Mouse (Mus musculus) lung, postnatal 25 days (tissue): ENCODE data around the gene Olr1.

Source experiments
- DNase-seq: peaks from one replicate; pipeline ENCODE4 v3.0.0; 2022; ENCODE audit warnings: low spot score

Gene Olr1

DNA sequence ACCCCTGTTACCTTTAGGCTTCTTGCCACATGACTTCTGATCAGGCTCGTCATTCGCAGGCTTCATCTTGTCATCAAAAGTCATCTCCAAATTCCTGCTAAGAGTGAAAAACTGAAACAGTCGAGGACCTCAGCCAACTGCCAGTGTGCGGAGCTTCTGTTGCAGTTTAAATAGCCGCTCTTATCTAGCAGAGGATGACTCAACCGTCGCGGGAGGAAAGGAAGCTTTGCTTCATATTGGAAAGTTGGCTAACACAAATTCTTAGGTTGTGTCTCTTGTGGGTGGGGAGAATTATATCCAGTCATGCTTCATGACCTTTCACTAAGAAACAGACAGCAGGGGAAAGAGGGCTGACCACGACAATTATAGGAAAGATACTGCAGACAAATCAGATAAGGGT is at the start of gene Olr1:
Olr1 (minus strand) TSS at position 142 of the 400 bp plus-strand sequence.
- DNase-seq: peak; percentile 19

DNA sequence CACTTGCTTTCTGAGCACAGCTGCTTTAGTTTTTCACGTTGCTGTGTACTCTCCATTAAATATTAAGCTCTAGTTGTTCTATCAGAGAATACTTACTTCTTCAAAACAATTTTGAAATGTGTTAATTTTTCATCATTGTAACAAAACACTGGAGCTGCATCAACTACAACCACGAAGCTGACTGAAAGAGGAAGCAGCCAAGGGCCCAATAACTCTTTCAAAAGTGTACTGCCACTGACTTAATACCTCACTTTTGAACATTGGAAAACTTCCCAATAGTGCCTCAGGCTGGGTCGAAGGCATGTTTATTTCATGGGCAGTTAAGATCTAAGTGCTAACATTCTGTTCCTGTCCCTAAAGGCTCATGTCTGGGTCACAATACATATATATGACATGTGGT is 41.0 kb upstream of the Olr1 start:
- DNase-seq: no peak

DNA sequence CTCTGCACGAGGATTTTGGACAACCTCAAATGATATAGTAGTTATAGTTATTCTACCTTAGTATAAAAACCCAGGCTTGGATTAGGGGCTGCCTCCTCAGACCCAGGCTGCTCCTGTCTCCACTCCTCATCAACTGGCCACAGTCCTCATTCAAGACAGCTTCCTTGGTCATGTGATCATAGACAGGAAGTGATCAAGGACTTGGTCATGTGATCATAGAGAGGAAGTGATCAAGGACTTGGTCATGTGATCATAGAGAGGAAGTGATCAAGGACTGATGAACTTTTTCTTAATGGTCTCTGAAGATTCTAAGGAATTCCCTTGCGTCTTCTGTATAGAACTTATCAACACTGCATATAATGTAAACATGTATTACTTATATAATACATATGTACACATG is 40.3 kb upstream of the Olr1 start:
- DNase-seq: no peak

DNA sequence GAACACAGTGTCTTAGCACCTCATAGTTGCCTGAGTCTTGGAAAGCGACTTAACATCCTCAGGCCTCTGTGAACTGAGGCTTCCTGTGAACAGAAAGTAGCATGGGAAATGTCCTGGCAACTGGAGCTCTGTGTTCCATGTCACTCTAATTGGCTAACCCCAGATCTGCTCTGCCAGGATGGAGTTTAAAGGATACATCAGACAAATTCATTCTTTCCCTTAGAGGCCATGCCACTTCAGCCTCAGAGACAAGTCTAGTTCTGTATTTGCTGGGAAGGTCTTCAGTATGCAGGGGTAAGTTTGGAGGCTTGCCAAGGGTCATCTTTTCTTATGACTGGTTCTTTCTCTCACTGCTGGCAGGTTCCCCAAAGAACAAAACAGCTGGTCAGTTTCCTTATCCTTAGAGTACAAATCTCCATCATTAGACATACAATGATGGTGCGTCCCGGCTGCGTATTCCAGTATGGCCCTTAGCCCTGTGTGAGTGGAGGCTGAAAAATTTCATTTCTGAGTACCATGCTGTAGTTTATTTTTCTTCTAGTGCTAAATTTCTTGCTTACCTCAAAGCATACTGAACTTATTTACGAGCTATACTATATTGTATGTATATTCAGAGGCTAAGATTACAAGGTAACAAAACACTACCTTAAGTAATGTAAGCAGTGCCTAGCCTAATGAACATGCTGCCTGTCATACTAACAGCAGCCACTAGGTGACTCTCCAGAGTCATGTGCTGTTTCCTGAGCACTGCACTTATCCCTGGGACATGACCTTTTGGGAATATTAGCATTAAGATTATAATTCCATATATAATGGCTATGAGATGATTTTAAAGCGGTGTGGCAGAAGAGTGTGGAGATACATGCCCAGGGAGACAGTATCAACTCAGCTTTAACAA is 37.0 kb upstream of the Olr1 start:
- DNase-seq: peak; percentile 68

DNA sequence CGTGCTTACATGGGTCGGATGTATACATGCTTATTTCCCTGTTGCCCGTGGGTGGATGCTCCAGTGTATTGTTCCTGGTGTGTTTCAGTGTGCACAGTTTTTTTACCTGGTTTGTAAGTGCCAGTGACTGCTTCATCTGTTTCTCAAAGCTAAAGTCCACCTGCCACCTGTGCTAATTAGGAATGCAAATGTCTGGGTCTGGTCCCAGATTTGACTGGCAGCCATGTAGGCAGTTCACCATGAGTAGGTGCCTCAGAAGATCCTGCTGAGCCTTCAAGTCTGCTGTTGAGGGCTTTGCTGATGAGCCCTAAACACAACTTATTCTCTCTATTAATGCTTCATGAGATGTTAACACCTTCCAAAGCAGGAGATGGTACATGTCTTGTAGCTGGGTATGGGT is 35.6 kb upstream of the Olr1 start:
- no peak for DNase-seq

DNA sequence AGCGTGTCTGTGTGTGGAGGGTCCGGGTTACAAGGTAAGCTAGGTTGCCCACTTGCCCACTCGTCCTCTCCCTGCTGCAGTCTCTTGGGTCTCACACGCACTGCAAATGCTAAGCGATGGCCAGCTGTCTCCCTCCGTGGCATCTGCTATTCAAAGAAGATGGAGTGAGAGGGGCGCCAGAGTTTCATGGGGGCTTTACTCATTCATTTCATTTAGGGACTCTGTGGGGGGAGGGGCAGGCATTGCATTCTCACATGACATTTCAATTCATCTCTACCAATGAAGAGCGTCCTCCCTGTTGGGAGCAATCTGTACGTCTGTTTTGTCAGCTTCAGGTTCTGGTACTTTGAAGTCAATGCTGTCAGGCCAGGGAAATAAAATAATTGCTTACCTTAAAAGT is 35.0 kb upstream of the Olr1 start:
- DNase-seq: no peak

DNA sequence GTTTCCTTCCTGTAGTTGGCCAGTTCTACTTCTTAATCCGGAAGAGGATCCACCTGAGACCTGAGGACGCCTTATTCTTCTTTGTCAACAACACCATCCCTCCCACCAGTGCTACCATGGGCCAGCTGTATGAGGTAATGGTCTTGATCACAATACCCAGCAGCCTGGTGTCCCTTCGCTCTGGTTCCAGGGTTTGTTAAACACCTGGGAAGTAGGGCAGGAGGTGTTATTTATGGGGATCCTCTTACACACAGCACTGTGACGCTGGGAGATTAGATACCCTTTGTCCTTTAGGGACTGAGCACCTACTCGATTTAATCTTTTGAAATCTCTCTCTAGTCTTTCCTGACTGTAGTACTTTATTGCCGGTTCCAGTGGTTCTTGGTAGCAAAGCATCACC is 31.6 kb upstream of the Olr1 start:
- no peak for DNase-seq

DNA sequence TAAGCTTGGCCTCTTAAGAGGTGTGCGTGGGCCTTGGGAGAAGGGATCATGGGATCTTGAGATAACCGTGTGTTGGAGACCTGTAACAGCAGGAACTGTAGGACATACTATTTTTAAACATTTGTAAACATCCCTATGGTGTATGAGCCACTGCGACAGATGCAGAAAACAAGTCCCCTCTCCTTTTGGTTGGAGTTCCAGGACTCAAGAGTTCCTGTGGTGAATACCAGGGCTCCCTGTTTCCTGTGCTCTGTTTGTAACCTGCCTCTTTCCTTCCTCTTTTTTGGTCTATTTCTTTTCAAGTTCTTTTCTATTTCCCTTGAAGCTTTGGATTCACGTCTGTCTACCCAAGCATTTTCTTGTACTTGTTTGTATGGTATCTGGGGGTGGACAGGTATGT is 28.8 kb upstream of the Olr1 start:
- no peak for DNase-seq

DNA sequence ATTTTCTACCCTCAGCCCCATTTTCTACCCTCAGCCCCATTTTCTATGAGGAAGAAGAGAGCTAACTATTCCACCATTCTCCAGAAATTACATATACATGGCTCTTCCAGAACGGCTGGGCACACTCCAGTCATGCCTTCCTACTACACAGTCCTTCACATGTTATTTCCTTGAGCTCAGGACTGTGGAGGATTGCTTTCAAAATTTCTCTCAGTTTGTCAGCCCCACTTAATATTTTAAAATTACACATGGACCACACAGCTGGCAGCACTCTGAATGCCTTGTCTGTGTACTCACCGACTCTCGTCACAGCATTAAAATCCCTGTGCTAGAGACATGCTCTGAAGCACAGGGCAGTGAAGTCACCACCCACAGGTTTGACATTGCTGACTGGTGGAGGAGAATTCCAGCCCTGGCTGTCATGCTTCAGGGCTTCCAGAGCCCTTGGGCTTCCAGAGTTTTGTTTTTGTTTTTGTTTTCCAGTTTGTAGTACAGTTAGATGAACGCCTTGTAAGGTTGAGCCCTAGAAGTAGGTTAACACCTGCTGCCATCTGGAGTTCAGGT is 27.7 kb upstream of the Olr1 start:
- DNase-seq: no peak

DNA sequence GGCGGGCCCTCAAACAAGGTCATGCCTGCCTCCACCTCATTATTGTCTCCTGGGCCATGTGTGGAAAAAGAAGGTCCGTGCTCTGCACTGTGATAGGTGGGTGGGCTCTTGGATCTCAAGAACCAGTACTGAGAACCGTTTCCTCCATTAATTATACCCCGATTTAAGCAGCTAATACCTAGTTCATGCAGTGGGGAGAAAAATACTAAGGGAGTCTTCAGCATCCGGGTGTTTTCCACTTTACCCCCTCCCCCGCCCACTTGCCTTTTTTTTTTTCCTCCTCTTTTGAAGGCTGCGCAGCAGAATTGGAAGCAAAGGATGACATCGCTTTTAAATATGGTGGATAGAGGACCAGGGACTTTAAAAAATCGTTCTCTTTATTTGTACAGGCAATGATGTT is 27.1 kb upstream of the Olr1 start:
- no peak for DNase-seq

DNA sequence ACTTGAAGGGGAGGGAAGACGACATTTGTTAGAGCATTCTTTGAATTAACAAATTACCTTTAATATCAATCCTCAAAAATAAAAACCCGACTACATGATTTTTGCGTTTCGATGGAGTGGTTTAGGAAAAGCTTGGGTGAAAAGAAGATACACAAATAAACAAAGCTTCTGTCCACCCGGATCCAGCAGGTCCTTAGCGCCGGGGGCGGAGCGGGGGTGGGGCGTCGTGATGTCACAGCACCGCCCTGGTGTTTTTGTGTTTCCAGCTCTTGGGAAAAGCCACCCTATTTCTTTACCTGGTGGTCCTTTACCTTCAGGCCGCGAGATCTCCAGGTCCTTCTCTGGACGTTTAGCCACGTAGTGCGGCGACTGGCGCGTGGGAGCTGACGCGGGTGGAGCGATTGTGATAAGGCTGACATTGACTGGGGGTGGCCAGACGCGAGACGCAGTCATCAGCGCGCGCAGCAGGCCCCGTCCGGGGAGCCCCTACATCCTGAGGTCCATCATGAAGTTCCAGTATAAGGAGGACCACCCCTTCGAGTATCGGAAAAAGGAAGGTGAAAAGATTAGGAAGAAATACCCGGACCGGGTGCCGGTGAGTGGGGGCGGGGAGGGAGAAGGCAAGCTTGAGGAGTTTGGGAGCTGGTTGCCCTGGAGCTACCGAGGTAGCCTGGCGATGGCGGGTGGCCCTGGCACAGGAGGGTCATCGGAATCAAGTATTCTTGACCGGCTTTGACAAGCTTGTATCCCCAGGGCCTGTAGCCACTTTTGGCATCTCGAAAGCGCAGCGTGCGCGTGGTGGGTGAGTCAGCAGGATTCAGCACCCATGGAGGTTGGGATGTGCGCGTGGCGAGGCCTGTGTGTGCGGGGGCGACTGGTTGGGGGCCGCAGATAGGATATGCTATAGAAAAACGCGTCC is 26.2 kb upstream of the Olr1 start, which contains the start of gene Gabarapl1:
Gabarapl1 (plus strand) TSS at position 219 of the 919 bp plus-strand sequence.
- peak; percentile 85 for DNase-seq

DNA sequence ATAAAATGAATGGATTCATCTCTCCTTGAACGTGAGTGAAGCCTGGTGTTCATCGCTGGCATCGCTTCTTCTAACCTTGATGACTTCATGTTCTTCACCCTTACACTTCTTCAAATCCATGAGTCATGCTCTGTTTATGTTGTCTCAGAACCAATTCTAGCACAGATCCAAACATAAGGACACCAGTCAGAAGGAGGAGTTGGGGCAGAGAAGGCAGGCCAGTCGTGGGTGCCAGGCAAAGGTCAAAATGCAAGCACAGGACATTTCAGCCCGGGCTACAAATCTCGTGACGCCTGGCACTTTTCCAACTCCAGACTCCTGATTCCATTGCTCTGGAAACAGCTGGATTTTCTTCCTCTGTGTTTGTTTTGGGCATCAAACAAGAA is 25.6 kb upstream of the Olr1 start:
- DNase-seq: peak; percentile 72

DNA sequence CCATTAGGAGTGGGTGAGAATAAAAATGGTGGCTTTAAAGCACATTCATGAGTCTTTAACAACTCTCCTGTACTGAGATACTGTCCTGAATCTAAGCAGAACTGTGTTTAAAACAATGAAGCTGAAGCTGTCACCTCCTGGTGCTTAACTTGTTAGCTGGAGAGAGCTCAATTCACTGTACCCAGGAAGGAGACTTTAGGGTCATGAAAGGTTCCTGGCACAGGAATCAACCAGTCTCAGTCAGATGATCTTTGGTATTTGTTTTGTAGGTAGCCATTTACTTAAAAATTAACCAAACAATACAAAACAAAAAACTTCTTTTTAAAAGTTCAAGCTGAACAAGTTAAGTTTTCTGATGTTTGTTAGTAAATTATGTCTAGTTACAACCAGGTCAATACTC is 23.3 kb upstream of the Olr1 start:
- no peak for DNase-seq

DNA sequence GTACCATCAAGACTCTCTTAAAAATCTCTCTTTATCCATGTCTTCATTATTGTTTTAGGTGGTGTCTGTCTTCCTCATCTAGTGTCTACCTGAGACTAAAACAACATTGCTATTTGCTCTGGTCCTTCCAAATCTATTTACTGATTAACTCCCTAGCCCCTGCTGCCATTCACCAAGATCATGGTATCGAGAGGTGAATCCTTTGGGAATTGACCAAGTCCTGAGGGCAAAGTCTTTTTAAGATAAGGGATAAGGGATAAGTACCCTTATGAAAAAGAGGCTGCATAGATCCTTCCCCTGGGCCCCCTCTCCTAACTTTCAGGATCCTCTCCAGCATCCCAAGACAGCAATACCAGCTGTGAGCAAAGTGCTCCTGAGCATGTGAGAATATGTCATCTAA is 22.6 kb upstream of the Olr1 start:
- no peak for DNase-seq

DNA sequence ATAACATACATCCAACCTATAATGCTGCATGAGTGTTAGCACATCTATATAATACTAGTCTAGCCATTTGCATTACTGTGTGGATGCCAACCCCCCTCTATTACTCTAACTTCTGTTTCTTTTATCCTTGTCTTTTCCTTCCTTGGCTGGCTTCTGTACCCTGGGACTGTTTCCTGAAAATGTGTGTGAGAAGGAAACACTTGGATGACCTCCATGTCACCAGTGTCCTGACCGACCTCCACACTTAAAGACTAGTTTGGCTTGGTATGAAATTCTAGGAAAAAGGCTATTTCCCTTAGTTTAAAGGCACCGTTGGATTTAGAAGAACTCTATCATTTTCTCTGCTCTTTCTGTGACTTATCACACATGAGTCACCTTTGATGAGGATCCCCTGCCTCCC is 20.5 kb upstream of the Olr1 start:
- no peak for DNase-seq

DNA sequence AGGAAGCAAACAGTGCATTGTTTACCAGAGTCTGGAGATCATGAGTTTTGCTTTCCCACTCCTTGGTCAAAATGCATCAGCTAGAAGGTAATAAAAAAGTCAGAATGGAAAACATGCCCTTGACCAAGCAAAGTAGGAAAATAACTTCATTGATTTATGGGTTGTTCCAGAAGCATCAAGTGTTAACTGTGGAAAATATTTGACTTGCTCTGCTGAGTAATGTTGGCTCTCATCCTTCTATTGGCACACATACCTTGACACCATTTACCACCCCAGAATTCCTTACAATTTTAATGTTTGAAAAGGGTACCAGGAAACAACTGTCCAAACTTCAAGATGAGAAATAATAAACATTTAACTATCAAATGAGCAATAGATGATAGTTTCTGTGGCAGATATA is 19.1 kb upstream of the Olr1 start:
- no peak for DNase-seq

DNA sequence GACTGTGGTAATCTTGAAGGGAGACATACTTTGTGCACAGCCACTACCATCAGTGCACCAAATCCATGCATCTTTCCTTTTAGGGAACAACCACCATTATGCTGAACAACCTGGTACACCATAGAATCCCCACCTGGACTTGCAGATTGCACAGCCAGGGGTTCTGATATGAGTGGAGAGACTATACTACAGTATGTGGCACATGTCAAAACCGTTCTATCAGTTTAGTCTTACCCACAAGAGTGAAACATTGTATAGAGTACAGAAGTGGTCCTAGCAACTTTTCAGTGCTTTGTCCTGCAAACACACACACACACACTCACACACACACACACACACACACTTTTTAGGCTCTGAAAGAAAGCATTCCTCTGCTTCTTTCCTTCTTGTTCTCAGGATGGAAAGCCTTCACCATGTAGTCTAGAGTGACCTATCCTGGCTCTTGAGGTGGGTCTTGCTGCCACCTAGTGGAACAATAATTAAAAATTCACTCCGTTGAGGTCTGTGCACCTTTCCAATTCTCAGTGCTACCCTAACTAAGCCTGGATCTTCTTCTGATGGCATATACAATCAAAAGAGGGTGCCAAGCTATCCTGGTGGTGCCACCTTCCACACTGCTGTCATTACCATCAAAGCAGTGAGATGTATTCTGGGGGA is 10.9 kb upstream of the Olr1 start:
- peak; percentile 60 for DNase-seq

DNA sequence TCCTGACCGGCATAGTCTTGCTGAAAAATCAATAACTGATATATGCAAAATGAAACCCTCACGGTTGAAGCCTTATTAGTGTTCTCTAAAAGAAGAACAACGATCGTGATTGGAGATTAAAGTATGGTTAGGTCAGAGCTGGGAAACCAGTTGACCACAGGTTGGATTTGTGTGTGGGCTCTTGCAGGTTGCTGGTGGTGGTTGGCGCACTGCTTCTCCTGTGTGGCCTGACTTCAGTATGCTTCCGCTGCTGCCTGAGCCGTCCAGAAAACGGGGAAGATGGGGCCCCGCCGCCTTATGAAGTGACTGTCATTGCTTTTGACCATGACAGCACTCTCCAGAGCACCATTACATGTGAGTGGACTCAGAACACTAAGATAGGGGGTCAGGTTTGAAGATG is 9.4 kb upstream of the Olr1 start:
- DNase-seq: no peak

DNA sequence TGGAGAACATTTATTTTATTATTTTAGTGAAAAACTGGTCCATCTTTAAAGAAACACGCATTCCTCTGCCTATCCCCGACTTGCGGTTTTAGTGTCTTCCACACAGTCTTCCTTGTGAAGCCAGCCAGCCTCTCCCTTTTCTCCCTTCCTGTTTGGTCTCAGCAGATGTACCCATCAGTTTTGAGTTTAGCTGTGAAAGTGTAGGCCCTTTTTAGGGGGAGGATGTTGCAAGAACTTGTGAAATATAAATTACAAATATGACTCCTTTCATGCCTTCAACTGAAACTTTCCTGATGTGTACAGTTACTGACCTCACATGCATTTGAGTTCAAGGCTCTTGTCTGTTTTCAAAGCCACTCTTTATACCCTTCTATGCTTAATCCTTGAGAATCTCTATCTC is 8.1 kb upstream of the Olr1 start:
- DNase-seq: no peak

DNA sequence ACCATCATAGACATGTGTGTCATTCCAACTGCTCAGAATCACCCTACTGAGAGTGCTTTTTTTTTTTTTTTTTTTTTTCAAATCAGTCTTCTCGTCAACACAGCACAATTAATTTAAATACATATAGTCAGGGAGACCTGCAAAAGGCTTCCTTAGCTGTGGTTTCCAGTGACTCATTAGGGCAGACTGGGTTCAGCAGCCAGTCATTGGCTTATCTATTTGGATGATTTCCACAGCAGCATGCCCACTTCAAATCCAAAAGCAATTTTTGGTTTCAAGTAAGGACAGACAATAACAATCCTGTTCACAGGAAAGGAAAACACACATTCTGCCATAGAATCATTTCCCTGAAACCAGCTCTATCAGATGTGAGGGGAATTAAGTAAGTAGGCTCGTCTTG is 7.4 kb upstream of the Olr1 start:
- DNase-seq: no peak

DNA sequence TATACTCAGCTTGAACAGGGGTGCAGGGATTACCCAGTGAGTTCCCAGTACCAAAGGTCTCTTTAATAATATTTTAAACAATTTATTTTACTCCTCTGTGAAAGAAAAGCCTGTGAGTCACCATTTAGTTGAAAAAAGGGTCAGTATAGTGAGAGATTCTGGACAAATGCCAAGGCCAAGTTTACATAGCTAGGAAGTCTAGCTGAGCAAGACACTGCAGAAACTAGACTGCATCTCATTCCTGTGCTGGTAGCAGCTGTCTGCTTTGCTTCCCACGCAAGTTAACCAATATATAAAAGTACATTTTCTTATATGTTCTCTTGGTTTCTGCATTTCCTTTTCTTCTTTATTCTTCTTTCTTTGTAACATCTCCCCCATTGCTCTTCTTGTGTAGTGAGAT is 6.4 kb upstream of the Olr1 start:
- no peak for DNase-seq

DNA sequence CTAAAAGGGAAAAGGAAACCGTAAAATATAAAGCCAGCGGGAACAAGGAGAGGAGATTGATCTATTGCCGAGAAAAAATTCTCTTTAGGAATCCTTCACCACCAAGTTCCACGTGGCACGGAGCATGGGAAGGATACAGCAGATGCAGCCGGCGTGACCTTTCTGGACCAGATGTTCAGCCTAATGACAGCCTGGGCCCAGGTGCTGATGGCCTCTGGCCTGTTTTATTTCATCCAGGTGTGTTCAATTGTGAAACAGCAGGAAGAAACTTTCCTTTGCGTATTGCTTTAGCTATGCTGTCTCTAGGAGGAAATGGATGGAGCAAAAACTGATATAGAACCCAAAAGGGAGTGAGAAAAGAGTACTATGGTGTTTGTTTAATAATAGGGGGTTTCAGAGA is 5.9 kb upstream of the Olr1 start:
- no peak for DNase-seq
